Mouse (Mus musculus): ENCODE measurements at regions not wholly inside any gene's neighbourhood (a gene's known extent, or its start where the extent isn't known, plus 50 kb on each side); places are given as distances from the start of the nearest gene placed in this dataset.
"Not testable (repeated sequence)": the region's sequence is repeated elsewhere in the genome, so short reads cannot be mapped to it uniquely, and the experiment has no call there.

GRCm38 (mm10) chrX:122935358-122935757, 94.1 kb downstream of the Gm17521 start:
- no peak for DNase-seq

GRCm38 (mm10) chrX:122892682-122893081, 136.8 kb downstream of the Gm17521 start:
- DNase-seq: no peak

DNA sequence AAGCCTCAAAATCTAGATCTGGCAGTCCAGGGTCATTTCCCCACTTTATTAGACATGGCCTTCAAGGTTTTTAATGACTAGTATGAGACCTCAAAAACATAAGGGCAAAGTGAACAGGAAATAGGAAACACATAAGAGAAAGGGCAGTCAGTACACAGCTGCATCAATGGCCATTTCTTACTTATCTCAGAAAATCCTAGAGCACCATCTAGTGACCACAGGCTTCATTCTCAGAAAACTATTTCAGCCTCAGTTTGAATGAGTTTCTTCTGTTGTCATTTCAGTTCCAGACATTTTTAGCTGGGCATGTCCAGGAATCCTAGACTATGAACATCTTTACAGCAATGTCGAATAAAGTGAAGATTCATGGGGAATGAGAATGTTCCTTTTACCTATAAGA, 175.0 kb downstream of the Gm17521 start:
- no peak for DNase-seq

- DNase-seq: not testable (repeated sequence)
Measured at GRCm38 (mm10) chrX:122831222-122831621, 198.2 kb downstream of the Gm17521 start.

GRCm38 (mm10) chrX:122826035-122826434, 203.4 kb downstream of the Gm17521 start:
- DNase-seq: peak; percentile 50

All from right cerebral cortex, postnatal 4 days (tissue).